Mouse (Mus musculus) c-Kit-positive CD71-positive TER-119-positive erythroid progenitor cells, embryonic 14.5 days (primary cell): ENCODE results near the gene Zfp618.

Experiments used
- DNase-seq: peaks from one replicate; pipeline ENCODE4 v3.0.0-alpha.2; 2013; ENCODE audit warnings: low spot score

The Zfp618 gene

DNA sequence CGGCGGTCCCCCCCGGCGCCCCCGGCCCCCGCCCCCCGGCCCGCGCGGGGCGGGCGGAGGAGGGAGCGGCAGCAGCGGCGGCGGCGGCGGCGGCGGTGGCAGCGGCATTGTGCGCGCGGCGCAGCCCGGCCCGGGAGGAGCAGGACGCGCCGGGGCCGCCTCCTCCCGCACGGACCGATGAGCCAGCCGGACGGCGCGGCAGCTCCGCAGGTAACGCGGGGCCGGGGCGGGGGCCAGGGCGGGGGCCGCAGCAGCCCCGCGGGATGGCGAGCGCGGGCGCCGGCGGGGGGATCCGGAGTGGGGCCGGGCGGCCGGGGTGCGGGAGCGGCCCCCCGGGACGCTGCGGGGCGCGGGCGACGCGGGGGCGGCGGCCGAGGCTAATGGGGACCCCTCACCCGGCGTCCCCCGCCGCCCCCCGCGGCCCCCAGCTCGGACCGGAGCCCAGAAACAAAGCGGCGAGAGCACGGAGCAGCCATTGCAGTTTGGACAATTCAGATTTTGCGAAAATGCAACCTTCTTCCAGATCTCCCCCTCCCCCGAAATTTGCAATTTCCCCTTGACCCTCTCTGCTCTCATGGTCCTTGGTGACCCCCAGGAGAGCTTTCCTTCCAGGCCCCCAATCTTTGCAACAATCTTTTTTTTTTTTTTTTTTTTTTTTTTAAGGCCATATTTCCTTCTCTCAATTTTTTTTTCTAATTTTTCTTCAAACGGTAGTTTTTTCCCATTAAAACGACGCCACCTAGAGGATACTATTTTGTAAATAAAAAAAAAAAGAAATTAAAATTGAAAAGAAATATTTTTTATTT, at the start of gene Zfp618:
Zfp618 (plus strand) TSS at position 77 of the 806 bp plus-strand sequence.
- DNase-seq: no peak

DNA sequence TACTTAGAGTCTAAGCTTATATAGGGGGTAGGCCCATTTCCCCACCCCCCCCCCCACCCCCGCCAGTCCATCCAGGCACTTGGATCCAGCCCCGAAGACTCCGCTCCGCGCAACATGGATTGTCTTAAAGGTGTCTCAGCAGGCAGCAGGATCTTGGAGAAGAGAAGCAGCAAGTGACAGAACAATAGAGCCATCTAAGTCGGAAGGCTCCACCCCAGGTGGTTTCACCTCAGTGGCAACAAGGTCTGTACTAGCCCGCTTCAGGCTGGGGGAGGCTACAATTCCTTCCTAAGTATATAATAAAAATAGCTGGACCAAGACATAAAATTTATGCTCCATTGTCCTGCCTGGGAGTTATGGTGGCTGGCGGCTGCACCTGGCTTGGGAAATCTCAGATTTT, 48.3 kb upstream of the Zfp618 start:
- DNase-seq: no peak

DNA sequence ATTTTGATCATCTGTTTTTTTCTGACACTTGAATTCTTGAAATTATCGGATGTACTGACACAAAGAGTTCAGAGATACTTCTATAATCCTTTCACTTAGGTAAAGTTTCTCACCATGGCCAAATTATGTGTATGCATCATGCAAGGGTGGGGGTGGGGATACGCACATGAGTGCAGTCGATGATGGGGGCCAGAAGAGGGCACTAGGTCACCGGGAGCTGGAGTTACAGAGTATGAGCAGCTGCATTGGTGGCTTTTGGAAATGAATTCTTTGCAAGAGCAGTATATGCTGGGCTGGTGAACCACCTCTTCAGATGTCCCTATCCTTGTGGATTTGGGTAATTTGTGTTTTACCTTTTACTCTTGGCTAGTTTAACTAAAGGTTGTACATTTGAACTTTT, 31.6 kb upstream of the Zfp618 start:
- no peak for DNase-seq

DNA sequence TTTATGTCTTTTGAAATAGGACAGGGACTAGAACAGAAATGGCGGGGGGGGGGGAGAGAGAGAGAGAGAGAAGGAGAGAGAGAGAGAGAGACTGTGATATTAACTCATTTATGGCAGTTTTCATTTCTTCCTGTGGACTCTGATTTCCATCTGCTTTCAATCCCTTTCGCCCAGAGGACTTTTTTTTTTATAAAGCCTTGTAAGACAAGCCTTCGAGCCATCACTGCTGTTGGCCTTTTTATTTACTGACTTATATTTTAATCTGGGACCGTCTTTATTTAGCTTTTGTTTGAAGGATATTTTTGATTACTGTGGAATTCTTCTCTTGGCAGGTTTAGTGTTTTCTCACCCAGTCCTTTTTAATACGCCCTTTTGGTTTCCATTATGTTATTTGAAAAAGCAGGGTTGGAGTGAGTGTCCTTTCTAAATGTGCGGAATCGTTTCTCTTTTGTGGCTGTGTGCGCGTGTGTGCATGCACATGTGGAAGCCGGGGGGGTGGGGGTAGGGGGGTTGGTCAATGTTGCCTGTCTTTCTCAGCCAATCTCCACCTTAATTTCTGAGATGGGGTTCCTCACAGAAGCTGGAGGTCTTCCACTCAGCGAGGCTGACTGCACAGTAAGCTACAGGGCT, 29.7 kb upstream of the Zfp618 start:
- DNase-seq: no peak

DNA sequence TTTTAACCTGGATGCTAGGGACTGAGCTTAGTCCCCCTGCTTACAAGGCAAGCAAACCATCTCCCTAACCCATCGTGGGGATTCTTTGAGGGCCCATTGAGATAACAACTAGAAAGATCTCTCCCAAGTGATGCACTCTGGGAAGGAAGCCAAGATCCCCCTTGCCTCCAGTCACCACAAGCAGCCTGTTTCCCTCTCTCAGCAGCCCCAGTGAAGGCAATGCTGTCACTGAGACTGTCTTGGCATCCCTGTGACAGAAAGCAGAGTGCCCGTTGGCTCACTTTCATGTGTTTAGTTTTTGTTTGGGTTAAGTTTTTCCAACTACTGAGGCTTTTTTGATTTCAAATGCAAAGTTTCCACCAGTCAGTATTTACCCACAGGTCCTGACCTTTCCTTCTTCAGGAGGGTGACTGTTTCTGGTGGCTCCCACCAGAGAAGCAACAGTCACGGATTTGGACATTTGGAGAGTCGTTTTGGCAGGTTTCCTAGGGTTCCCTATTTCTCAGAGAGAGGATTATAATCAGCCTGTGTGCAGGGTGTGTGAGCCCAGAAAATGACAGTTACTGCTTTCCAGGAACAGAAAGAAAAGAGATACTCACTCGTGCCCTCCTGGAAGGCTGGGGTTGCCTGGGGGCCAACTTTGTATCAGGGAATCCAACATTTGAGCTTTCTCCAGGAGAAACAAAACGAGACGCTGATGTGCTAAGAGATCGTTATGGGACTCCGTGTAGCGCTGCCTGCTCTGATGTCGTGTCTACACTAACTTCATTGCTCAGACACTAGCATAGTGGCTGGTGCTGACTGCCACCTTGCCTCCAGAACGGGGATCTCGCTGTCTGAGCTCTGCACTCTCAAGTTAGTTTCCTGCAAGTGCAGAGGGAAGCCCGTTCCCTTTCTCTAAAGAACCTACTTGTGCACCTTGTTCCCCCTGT, 23.1 kb upstream of the Zfp618 start:
- no peak for DNase-seq

DNA sequence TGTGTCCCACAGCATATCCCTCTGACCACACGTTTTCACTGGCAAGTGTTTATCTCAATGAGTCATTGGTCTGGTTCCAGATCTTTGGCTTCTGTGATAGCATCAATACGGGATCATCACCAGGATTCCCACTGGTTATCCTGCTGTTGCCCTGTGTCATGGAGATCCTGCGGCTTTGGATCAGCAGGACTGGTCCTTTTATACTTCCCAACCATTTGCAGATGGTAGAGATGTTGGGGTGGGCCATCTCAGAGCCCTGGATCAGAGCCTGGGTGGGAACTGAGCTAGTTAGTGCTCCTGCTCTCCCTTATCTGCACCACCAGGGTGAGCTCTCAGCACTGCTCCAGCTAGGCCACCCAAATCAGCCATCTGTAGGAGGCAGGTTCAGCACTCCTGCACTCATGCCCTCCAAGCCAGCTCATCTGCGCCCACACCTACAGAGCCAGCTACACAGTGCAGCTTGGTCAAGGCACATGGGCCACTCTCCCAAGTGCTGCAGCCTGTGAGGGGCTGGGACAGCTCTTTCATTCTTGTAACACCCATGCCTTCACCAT, 21.0 kb upstream of the Zfp618 start:
- no peak for DNase-seq

DNA sequence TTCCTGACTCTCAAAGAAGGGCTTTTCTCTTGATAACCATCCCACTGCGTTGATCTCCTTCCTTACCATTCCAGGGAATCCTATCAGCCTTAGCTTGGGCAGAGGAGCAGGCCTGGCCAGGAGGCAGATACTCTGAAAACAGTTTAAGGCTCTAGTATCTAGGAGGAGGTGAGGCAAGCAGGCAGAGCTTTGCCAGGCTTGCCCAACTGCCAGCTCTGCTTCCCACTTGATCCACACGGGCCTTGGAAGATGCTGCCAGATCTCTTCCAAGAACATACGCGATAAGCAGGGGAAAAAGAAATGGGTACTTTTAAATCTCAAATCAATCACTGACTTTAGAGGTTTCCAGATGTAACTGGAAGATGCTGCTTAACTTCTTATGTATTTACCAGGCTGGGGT, 1.6 kb upstream of the Zfp618 start:
- no peak for DNase-seq

DNA sequence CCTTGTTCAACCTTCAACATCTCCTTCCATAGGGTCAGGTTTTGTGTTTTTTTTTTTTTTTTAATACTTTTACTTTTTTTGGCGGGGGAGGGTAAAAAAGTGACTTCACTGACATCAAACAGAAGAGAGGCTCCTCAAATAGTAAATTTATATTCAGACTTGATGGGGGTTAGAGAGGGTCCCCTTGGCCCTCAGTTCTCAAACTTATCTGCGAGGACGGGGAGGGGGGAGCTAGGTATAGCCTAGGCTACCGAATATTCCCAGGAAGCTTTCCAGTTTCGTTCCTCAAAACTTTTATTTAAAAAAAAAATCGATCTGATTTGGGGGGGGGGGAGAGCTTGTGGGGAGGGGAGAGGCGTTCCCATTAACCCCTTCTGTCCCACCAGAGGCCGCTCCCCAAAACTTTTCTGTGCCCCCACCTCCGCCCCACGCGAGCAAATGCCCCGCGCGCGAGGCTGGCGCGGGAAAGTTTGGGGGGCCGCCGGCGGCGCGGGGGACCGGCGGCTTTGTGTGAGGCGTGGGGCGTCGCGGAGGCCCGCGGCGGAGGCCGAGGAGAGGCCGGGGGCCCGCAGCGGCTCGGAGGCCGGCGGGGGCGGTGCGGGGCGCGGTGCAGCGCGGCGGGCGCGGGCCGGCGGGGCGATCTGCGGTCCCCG, 403 bp upstream of the Zfp618 start:
- no peak for DNase-seq

DNA sequence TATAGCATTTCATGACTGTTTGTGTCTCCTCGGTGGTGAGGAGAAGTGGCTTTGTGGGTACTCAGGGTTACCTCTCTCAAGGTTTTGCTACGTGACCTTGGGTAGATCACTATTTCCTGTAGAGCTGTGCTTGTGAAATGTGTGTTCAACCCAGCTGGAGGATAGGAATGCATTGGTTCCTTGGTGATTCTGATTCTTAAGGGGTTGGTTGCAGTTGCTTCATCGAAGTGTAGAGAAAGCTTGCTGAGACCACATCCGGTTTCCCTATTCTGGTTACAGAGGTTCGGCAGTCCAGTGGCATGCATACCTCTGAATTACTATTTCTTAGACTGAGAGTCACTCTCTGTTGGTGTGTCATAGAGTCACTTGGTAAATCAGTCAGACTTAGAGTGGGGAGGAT, 4.2 kb downstream of the Zfp618 start:
- no peak for DNase-seq

DNA sequence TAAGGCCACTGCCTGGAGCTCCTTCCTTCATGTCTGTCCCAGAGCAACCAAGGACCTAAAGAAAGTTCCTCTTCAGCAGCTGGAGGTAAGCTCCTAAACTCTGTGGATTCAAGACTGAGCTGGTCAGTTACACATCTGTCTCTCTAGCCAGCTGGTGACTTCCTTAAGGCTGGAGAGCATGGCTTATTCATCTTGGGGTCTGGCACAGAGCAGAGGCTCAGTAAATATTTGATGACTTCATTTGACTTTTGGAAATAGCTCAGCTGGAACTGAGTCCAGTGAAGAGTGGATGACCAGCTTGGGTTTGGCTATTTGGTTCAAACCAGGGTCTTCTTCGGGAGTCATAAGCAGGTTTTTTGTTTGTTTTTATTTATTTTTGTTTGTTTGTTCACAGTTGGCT, 6.6 kb downstream of the Zfp618 start:
- no peak for DNase-seq

DNA sequence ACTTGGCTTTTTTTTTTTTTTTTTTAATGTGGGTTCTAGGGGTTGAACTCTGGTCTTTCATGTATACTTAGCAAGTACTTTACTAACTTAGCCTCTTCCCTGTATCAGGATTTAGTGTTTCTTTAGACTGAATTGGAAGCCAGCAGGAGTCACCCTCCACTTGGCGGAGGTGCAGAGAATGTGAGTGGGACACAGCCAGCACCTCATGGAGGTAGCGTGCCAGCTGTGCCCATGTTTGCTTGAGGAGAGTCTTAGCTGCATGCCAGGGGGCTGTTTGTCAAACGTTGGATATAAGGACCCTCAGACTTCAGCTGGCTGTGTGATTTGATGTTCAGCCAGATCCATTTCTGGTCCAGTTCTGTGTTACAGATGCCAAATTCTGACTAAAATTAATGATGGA, 7.7 kb downstream of the Zfp618 start:
- DNase-seq: no peak

DNA sequence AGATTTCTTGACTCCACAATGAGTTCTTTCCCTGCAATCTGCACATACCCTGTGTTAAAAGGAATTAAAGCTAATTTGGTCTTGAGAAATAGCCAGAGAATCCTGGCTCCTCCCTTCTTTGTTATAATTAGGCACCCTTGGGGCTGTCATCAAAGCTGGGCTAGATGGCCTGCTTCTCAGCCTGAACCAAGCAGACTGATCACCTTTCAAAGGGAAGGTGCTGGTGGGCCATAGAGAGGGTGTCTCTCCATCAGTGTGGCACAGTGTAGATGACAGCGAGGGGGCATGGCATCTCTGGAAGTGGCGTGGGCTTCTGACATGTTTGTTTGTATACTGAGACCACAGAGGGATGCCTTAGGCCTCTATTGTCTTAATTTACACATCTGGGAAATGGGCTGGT, 9.5 kb downstream of the Zfp618 start:
- no peak for DNase-seq

DNA sequence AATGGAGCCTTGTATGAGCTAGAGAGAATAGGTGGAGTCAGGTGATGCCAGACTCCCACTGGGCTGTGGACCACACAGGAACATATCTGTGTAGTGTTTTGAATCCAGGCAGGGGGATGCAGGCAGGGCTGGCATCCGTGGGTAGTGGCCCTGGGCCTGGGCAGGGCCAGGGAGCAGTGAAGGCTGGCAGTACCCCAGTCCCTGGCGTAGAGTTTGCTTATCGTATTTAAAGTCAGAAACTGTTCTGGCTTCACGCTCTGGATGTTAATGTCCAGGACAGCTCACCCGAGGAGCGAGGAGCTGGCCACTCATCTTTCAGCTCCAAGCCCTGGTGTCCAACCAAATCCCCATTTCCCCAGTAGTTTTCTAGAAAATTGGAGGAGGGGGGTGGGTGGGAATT, 10.2 kb downstream of the Zfp618 start:
- no peak for DNase-seq

DNA sequence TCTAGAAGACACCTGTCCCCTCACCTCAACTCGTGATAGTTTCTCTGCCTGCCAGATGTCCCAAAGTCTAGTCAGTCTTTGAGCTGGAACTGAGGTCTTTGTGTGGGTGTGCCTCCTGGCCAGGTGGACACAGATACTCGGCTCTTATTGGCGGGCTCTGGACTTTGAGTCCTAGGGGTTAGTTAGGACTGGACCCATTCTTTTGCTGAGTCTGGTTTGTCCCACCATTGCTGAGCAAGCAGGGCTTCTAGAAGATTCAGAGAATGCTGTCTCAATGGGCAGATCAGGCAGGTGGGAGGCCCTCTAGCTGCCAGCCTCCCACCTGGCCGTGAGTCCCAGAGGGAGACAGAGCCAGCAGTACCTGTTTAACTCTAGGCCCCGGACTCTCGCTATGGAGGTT, 12.1 kb downstream of the Zfp618 start:
- DNase-seq: no peak

DNA sequence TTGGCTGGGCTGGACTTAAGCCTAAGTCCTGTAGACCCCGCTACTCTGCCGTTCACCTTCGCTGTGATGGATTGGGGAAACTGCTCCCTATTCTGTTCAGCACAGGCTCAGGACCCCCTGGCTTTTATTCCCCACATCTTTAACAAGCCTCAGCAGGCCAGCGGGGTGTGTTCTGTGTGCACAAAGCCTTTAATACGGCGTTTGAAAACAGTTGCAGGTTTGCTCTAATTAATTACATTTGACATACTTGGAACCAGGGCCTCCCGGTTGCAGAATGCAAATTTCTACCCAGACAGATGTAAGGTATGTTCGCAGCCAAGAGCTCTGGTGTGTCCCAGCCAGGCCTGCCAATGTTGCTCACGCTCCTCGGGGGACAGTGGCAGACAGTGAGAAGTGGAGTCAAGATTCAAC, 13.1 kb downstream of the Zfp618 start:
- no peak for DNase-seq

DNA sequence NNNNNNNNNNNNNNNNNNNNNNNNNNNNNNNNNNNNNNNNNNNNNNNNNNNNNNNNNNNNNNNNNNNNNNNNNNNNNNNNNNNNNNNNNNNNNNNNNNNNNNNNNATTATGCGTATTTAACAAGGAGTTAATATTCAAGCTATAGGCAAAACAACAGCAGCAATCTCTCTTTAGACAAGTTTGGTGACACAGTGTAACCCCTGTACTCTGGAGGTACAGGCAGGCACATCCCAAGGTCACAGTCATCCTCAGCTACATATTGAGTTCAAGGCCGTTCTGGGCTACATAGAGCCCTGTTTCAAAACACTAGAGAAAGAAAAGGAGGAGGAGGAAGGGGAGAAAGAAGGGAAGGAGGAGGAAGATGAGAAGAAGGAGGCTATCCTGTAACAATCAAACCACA, 16.2 kb downstream of the Zfp618 start:
- no peak for DNase-seq

DNA sequence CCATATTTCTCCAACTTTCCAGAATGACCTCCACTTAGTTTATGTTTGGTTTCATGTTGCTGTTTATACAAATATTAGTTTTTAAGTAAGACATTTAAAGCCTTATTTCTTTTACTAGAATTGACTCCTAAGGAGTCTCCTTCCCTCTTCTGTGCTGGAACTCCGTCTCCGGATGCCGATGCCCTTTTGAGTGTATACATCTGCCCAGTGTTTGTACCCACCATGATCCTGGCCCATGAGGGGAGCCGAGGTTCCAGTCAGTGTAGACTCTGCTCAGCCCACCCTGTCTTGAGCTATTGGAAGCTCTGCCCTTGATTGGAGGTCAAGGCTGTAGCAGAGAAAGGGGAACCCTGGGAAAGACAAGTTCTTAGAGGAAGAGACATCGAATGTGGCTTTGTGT, 18.2 kb downstream of the Zfp618 start:
- no peak for DNase-seq

DNA sequence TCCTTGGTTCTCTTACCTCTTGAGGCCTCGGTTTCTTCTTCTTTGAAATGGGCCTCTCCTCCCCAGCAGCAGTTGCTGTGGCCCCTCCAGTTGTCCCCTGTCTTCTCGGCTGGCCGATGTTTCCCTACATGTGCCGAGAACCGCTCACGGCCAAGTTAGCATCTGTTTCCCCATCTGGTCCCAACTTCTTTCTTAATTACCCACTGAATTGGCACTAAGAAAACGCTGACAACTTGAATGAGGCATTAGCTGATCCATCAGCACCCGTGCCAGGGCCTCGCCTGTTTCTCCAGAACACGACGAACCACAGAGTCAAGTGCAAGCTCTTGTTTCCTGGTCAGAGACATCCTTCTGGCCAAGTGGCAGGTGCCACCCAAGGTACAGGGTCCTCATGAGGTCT, 26.0 kb downstream of the Zfp618 start:
- DNase-seq: no peak

DNA sequence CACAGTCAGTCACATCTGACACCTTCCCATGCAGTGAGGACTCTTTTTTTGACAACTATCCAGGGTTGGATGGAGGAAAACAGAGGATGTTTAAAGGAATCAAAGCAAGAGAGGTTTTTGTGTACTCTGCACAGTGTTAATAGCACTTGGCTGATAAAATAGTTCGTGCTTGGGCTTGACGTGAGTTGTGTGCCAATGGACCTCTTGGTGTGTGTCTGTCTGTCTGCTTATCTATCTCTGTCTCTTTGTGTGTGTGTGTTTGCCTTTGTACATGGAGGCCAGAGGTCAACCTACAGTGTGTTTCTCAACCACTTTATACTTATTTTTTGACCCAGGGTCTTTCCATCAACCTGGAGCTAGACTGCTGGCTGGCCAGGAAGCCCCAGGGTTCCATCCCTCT, 27.8 kb downstream of the Zfp618 start:
- DNase-seq: no peak

DNA sequence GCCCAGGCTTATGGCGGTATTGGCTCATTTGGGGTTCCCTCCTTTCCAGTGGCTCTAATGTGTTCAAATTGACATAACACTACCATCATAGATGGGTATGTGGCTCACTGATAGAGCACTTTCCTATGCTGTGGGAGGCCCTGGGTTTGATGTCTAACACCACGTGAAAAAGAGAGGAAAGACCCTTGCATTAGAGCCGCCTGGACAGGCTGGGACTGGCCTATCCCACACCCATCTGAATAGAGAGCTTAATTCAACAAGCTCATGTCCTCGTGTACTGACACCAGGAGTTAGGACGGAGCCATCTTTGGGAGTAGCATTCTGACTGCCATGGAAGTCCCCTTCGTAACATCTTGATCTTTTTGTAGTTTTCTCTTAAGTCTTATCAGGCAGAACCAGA, 32.2 kb downstream of the Zfp618 start:
- DNase-seq: no peak

DNA sequence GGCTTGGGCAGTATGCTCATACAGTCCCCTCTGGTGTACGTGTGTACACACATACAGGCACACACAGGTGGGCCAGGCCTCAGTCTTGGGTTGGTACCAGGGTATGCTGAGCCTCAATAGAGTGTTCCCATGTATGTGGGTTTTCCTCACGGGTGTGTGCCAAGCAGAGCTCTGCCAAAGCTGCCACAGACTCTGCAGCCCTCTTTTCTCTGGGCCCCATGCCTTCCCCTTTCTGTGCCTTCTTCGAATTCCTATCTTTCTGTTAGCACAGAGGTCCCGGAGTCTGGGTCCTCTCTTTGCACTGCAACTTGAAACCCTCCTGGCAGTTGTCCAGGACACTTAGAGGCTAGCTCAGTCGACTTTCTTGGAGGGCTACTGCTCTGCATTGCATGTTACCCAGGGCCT, 33.1 kb downstream of the Zfp618 start:
- DNase-seq: no peak

DNA sequence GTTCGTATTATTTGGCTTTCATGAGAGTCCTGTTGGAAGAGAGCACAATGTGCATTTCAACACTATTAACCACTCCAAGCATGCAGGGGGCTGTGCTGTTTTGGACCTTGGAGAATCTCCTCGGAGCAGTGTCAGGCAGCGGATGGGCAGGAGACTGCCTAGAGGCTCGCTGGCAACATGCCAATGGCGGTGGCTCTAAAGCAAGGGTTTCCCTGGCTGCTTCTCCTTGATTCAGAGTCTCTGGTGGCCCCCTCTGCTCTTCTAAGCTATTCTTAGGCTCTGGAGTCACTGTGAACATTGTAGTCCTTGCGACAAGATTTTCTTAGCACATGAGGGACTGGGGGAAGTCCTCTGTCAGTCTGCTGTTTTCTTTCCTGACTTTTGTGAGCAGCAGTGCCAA, 33.5 kb downstream of the Zfp618 start:
- DNase-seq: no peak
